Mouse (Mus musculus) limb, embryonic 11.5 days (tissue): Measurements from ENCODE around the gene Sh3pxd2a. TPM values are rescaled to one million over a fixed set of nuclear protein-coding genes. Genes with fewer than 3 reads are reported as not detected.

Source experiments
- ATAC-seq: fragments of 200-750 bp; cut with Nextera tagmentation; 2 replicates; pipeline ENCODE4 v1.8.0; 2017; ENCODE audit warnings: low read depth; ENCODE audit not compliant: insufficient number of reproducible peaks, low FRiP score, low TSS enrichment
- DNase-seq: peaks from one replicate; pipeline ENCODE4 v3.0.0-alpha.2; 2015; ENCODE audit warnings: low spot score
- H3K27ac ChIP-seq: fragments of 300-500 bp; sonication (generic); replicated peaks from 2 replicates; pipeline ENCODE4 v1.5.1; 2014; ENCODE audit warnings: low read depth, mild to moderate bottlenecking, low read length
- H3K27me3 ChIP-seq: fragments of 300-500 bp; sonication (generic); 2 replicates; pipeline ENCODE4 v1.6.1; 2014; ENCODE audit warnings: mild to moderate bottlenecking, low read length, mixed read lengths; ENCODE audit not compliant: control insufficient read depth, insufficient read depth
- H3K36me3 ChIP-seq: fragments of 300-500 bp; sonication (generic); 2 replicates; pipeline ENCODE4 v1.6.1; 2014; ENCODE audit warnings: mild to moderate bottlenecking, low read length, moderate library complexity, mixed read lengths; ENCODE audit not compliant: control insufficient read depth, insufficient read depth
- H3K4me1 ChIP-seq: fragments of 300-500 bp; sonication (generic); 2 replicates; pipeline ENCODE4 v1.6.1; 2014; ENCODE audit warnings: low read length, mixed read lengths; ENCODE audit not compliant: control insufficient read depth, insufficient read depth
- H3K4me2 ChIP-seq: fragments of 300-500 bp; sonication (generic); 2 replicates; pipeline ENCODE4 v1.6.1; 2014; ENCODE audit warnings: low read depth, mild to moderate bottlenecking, moderate library complexity; ENCODE audit not compliant: severe bottlenecking
- H3K4me3 ChIP-seq: fragments of 300-500 bp; sonication (generic); 2 replicates; pipeline ENCODE4 v1.5.1; 2014; ENCODE audit warnings: low read depth, low read length
- H3K9ac ChIP-seq: fragments of 300-500 bp; sonication (generic); 2 replicates; pipeline ENCODE4 v1.6.1; 2014; ENCODE audit warnings: mild to moderate bottlenecking, low read length
- H3K9me3 ChIP-seq: fragments of 300-500 bp; sonication (generic); 2 replicates; pipeline ENCODE4 v1.6.1; 2016; ENCODE audit warnings: low read length; ENCODE audit not compliant: control insufficient read depth
- WGBS: fragments of 180-500 bp; shearing (Covaris S2); extraction: QIAGEN DNeasy Blood & Tissue Kit; methylation state at CpG from one replicate; pipeline ENCODE4 v1.1.7; 2014; 5-methylcytosine and 5-hydroxymethylcytosine counted together
- polyA plus RNA-seq: library from polyadenylated mRNA; unstranded; fragments of >200 nt; fragmentation: Nextera tagmentation; extraction: Ambion mirVana; gene quantifications from 2 replicates; pipeline ENCODE4 v1.2.1, GENCODE M21; 2014

Sh3pxd2a gene
- polyA plus RNA-seq, 1 experiment from 2014 or later = 10.4 TPM

GRCm38 (mm10) chr19:47356188-47356857, 107.9 kb downstream of the Sh3pxd2a start:
- Histone ChIP-seq H3K4me3 (no peak overlapping the region), H3K27ac (no peak overlapping the region)

GRCm38 (mm10) chr19:47354456-47354855, 109.7 kb downstream of the Sh3pxd2a start:
- Histone ChIP-seq H3K4me3 (no peak overlapping the region), H3K27ac (no peak overlapping the region), H3K9ac (no peak overlapping the region), H3K36me3 (no peaks in the 10 kb centered on the region), H3K27me3 (no peaks in the 10 kb centered on the region), H3K4me1 (peaks cover 5% of the 10 kb centered on the region), H3K4me2 (no peak overlapping the region), H3K9me3 (no peaks in the 10 kb centered on the region)
- 83% methylated on average over 8 of the region's 8 CpGs for WGBS
- no peak for ATAC-seq
- no peak for DNase-seq

More at GRCm38 (mm10) chr19:47356188-47356857, 107.9 kb downstream of the Sh3pxd2a start:
- WGBS = 14% methylated on average over 4 of the region's 6 CpGs
- H3K9ac ChIP-seq = no peak overlapping the region
- peak; percentile 46 for ATAC-seq
- H3K4me1 ChIP-seq = peaks cover 5% of the 10 kb centered on the region
- no peaks in the 10 kb centered on the region for H3K27me3 ChIP-seq
- peak; percentile 90 for DNase-seq
- no peaks in the 10 kb centered on the region for H3K9me3 ChIP-seq
- no peak overlapping the region for H3K4me2 ChIP-seq
- no peaks in the 10 kb centered on the region for H3K36me3 ChIP-seq

- Histone ChIP-seq H3K4me3 (no peak overlapping the region), H3K27ac (no peak overlapping the region), H3K4me2 (no peak overlapping the region), H3K27me3 (peaks cover 6% of the 10 kb centered on the region; the same call in 1 of the 2 replicates), H3K36me3 (no peaks in the 10 kb centered on the region), H3K9ac (no peak overlapping the region), H3K9me3 (no peaks in the 10 kb centered on the region), H3K4me1 (no peaks in the 10 kb centered on the region)
- ATAC-seq (no peak), DNase-seq (no peak)
- 79% methylated on average over 8 of the region's 8 CpGs for WGBS
These were observed 115.2 kb downstream of the Sh3pxd2a start for GRCm38 (mm10) chr19:47349043-47349442.

- Histone ChIP-seq H3K4me2 (no peak overlapping the region), H3K4me3 (no peak overlapping the region), H3K4me1 (peaks cover 4% of the 10 kb centered on the region; the same call in 1 of the 2 replicates), H3K9me3 (no peaks in the 10 kb centered on the region), H3K27ac (no peak overlapping the region), H3K27me3 (peaks cover 11% of the 10 kb centered on the region; the same call in 1 of the 2 replicates), H3K9ac (no peak overlapping the region), H3K36me3 (no peaks in the 10 kb centered on the region)
- no peak for ATAC-seq
- no peak for DNase-seq
- WGBS = 85% methylated on average over 13 of the region's 14 CpGs
These were observed 115.7 kb downstream of the Sh3pxd2a start for GRCm38 (mm10) chr19:47348395-47349016.

GRCm38 (mm10) chr19:47347021-47347643, 117.1 kb downstream of the Sh3pxd2a start:
- H3K27ac ChIP-seq = no peak overlapping the region
- H3K4me1 ChIP-seq = peaks cover 13% of the 10 kb centered on the region
- H3K4me2 ChIP-seq = no peak overlapping the region
- no peaks in the 10 kb centered on the region for H3K36me3 ChIP-seq
- H3K9ac ChIP-seq = no peak overlapping the region
- 63% methylated on average over 7 of the region's 7 CpGs for WGBS
- DNase-seq = no peak
- ATAC-seq = no peak
- H3K4me3 ChIP-seq = no peak overlapping the region
- H3K27me3 ChIP-seq = peaks cover 23% of the 10 kb centered on the region
- H3K9me3 ChIP-seq = no peaks in the 10 kb centered on the region

- WGBS = 68% methylated on average over 8 of the region's 8 CpGs
- DNase-seq = no peak
- H3K9ac ChIP-seq = no peak overlapping the region
- no peak overlapping the region for H3K4me3 ChIP-seq
- no peak overlapping the region for H3K27ac ChIP-seq
- peaks cover 24% of the 10 kb centered on the region for H3K27me3 ChIP-seq
- H3K4me2 ChIP-seq = no peak overlapping the region
- no peak for ATAC-seq
- H3K36me3 ChIP-seq = no peaks in the 10 kb centered on the region
- no peaks in the 10 kb centered on the region for H3K9me3 ChIP-seq
- peaks cover 13% of the 10 kb centered on the region for H3K4me1 ChIP-seq
These were observed 117.6 kb downstream of the Sh3pxd2a start for GRCm38 (mm10) chr19:47346606-47347005.

GRCm38 (mm10) chr19:47345851-47346568, 118.2 kb downstream of the Sh3pxd2a start:
- no peak for DNase-seq
- no peak overlapping the region for H3K9ac ChIP-seq
- H3K27ac ChIP-seq = no peak overlapping the region
- no peaks in the 10 kb centered on the region for H3K9me3 ChIP-seq
- no peak for ATAC-seq
- 82% methylated on average over 6 of the region's 6 CpGs for WGBS
- H3K4me2 ChIP-seq = no peak overlapping the region
- peaks cover 13% of the 10 kb centered on the region for H3K4me1 ChIP-seq
- no peaks in the 10 kb centered on the region for H3K36me3 ChIP-seq
- no peak overlapping the region for H3K4me3 ChIP-seq
- H3K27me3 ChIP-seq = peaks cover 24% of the 10 kb centered on the region

- Histone ChIP-seq H3K4me1 (peaks cover 17% of the 10 kb centered on the region), H3K9me3 (no peaks in the 10 kb centered on the region), H3K27me3 (peaks cover 24% of the 10 kb centered on the region), H3K4me3 (peak overlapping the region; percentile 35), H3K4me2 (peak overlapping the region; percentile 78), H3K9ac (0 out of 2 replicates have a peak overlapping the region, but pooled peaks have one; percentile 17), H3K27ac (no peak overlapping the region), H3K36me3 (no peaks in the 10 kb centered on the region)
- DNase-seq (peak; percentile 63), ATAC-seq (no peak)
- under 1% methylated on average over 36 of the region's 39 CpGs for WGBS
These were observed 120.8 kb downstream of the Sh3pxd2a start for GRCm38 (mm10) chr19:47343422-47343821.
